Mouse (Mus musculus) cerebellum, adult 18-20 months (tissue): ENCODE measurements around the gene Tmem108.

Source experiments
- DNase-seq, 2 experiments: peaks; one replicate each; pipeline ENCODE4 v3.0.0; 2021

Gene Tmem108

GRCm38 (mm10) chr9:103720021-103720420, 41.6 kb downstream of the Tmem108 start:
- peak; percentile 59 for DNase-seq

- no peak for DNase-seq
Observed at GRCm38 (mm10) chr9:103716002-103716401, 45.6 kb downstream of the Tmem108 start.

GRCm38 (mm10) chr9:103715352-103715751, 46.3 kb downstream of the Tmem108 start:
- DNase-seq, result no peak

GRCm38 (mm10) chr9:103713230-103713629, 48.4 kb downstream of the Tmem108 start:
- DNase-seq, result no peak

GRCm38 (mm10) chr9:103712711-103713110, 48.9 kb downstream of the Tmem108 start:
- DNase-seq, result no peak

GRCm38 (mm10) chr9:103709694-103710093, 51.9 kb downstream of the Tmem108 start:
- DNase-seq, result peak in 1 of 2 experiments; percentile 43

- DNase-seq, result no peak
Observed at GRCm38 (mm10) chr9:103708514-103709173, 53.0 kb downstream of the Tmem108 start.

- no peak for DNase-seq
Observed at GRCm38 (mm10) chr9:103707857-103708256, 53.8 kb downstream of the Tmem108 start.

GRCm38 (mm10) chr9:103707000-103707790, 54.4 kb downstream of the Tmem108 start:
- DNase-seq, result no peak

- no peak for DNase-seq
Observed at GRCm38 (mm10) chr9:103705717-103706116, 55.9 kb downstream of the Tmem108 start.

GRCm38 (mm10) chr9:103703014-103703413, 58.6 kb downstream of the Tmem108 start:
- DNase-seq, result no peak

- DNase-seq, result no peak
Observed at GRCm38 (mm10) chr9:103702452-103702851, 59.2 kb downstream of the Tmem108 start.

- DNase-seq, result no peak
Observed at GRCm38 (mm10) chr9:103701448-103701847, 60.2 kb downstream of the Tmem108 start.

GRCm38 (mm10) chr9:103700240-103700639, 61.4 kb downstream of the Tmem108 start:
- no peak for DNase-seq

GRCm38 (mm10) chr9:103696967-103697366, 64.7 kb downstream of the Tmem108 start:
- DNase-seq, result no peak

GRCm38 (mm10) chr9:103693826-103694225, 67.8 kb downstream of the Tmem108 start:
- peak; percentile 48 to 55 for DNase-seq

GRCm38 (mm10) chr9:103692699-103693098, 68.9 kb downstream of the Tmem108 start:
- DNase-seq, result no peak

GRCm38 (mm10) chr9:103691847-103692246, 69.8 kb downstream of the Tmem108 start:
- DNase-seq, result no peak

- no peak for DNase-seq
Observed at GRCm38 (mm10) chr9:103690446-103690845, 71.2 kb downstream of the Tmem108 start.

- DNase-seq, result no peak
Observed at GRCm38 (mm10) chr9:103689697-103690096, 71.9 kb downstream of the Tmem108 start.

- no peak for DNase-seq
Observed at GRCm38 (mm10) chr9:103689006-103689405, 72.6 kb downstream of the Tmem108 start.

GRCm38 (mm10) chr9:103687130-103687529, 74.5 kb downstream of the Tmem108 start:
- DNase-seq, result no peak

- no peak for DNase-seq
Observed at GRCm38 (mm10) chr9:103681741-103682330, 79.8 kb downstream of the Tmem108 start.

- DNase-seq, result no peak
Observed at GRCm38 (mm10) chr9:103679234-103679633, 82.4 kb downstream of the Tmem108 start.
